Mouse (Mus musculus) heart, postnatal 0 days (tissue): ENCODE measurements around the gene Rcor3.

Experiments used
- CTCF ChIP-seq: IDR thresholded peaks from 2 replicates; pipeline ENCODE4 v1.5.1; 2016; ENCODE audit warnings: antibody characterized with exemption, control low read depth, low read depth
- EP300 ChIP-seq: IDR thresholded peaks from 2 replicates; pipeline ENCODE4 v1.6.1; 2016; ENCODE audit warnings: antibody characterized with exemption, low read depth

DNA sequence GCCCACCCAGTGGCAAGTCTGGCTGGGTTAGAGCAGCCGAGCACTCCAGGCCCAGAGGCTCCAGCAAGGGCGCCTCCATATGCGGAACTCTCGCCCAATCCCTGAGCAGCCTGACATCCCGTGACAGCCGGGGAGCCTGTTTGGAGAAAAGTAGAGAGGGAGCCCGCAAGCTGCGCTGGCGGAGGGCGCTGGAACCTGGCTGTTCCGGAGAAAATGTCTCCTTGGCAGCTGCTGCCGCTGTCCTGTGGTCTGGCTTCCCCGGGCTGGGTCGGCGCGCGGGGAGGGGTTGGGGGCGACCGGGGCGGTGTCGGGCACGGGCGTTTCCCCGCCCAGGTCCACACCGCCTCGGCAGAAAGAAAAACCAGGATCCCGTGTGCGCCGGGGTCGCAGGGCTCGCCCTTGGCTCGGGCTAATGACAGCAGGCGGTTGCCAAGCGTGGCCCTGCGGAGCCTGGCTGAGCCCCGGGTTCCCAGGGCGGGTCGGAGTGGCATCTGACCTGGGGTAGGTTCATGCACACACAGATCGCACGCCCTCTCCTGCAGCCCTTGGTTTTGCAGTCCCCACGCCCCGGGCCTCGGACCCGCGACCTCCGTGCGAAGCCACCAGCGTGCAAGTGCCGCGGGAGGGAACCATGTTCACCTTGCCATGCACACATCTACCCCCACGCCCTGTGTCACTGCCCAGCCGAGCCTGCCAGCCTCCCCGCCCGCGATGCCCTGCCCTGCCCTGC lies 1.1 kb downstream of the Rcor3 start:
- TF ChIP-seq EP300 = no peak; the same call in 1 of the 2 replicates
- TF ChIP-seq CTCF = no peak
